Mouse (Mus musculus) cortical plate, adult 2 months (tissue): ENCODE data around the gene March10. TPM values are rescaled to one million over a fixed set of nuclear protein-coding genes. Genes with fewer than 3 reads are reported as not detected.

Experiments used
- H3K27ac ChIP-seq: fragments of 200-500 bp; 2 replicates; pipeline ENCODE4 v1.5.1; 2012; ENCODE audit warnings: low read length, control low read depth, inconsistent platforms; ENCODE audit not compliant: insufficient read depth
- H3K4me1 ChIP-seq: fragments of 200-500 bp; 2 replicates; pipeline ENCODE4 v1.6.1; 2011; ENCODE audit warnings: low read length; ENCODE audit not compliant: control insufficient read depth, insufficient read depth
- H3K4me3 ChIP-seq: fragments of 200-500 bp; 2 replicates; pipeline ENCODE4 v1.5.1; 2011; ENCODE audit warnings: mild to moderate bottlenecking, low read length, control low read depth; ENCODE audit not compliant: insufficient read depth
- CTCF ChIP-seq: fragments of 200-500 bp; IDR thresholded peaks from 2 replicates; pipeline ENCODE4 v1.5.1; 2011; ENCODE audit warnings: mild to moderate bottlenecking, control low read depth, low read length; ENCODE audit not compliant: insufficient read depth; ENCODE audit errors: extremely low read depth
- POLR2A ChIP-seq: fragments of 200-500 bp; IDR thresholded peaks from 2 replicates; pipeline ENCODE4 v1.6.1; 2011; ENCODE audit warnings: mild to moderate bottlenecking, low read length, control low read depth; ENCODE audit not compliant: insufficient read depth; ENCODE audit errors: extremely low read depth
- polyA plus RNA-seq: library from polyadenylated mRNA; depleted of rRNA; stranded (reverse); fragments of >200 nt; gene quantifications from 2 replicates; pipeline ENCODE4 v1.2.3, GENCODE M21; 2012

The March10 gene
- polyA plus RNA-seq, 1 experiment: 2.2 TPM

GRCm38 (mm10) chr11:105348495-105348982 lies 108.0 kb downstream of the March10 start:
- no peak overlapping the region for H3K27ac ChIP-seq
- H3K4me3 ChIP-seq: no peak overlapping the region
- TF ChIP-seq POLR2A: no peak
- TF ChIP-seq CTCF: no peak
- no peaks in the 10 kb centered on the region for H3K4me1 ChIP-seq

- H3K27ac ChIP-seq: no peak overlapping the region
These were observed 109.1 kb downstream of the March10 start for GRCm38 (mm10) chr11:105347162-105348161.

GRCm38 (mm10) chr11:105345284-105345683 lies 111.3 kb downstream of the March10 start:
- TF ChIP-seq CTCF (peak; percentile 51), POLR2A (no peak)
- no peak overlapping the region for H3K27ac ChIP-seq
- no peaks in the 10 kb centered on the region for H3K4me1 ChIP-seq
- H3K4me3 ChIP-seq: no peak overlapping the region

More at GRCm38 (mm10) chr11:105347162-105348161, 109.1 kb downstream of the March10 start:
- Histone ChIP-seq H3K4me3 (peak overlapping the region; percentile 24), H3K4me1 (no peaks in the 10 kb centered on the region)
- TF ChIP-seq CTCF (peak; percentile 88), POLR2A (no peak)

GRCm38 (mm10) chr11:105338596-105339390 lies 117.7 kb downstream of the March10 start:
- no peaks in the 10 kb centered on the region for H3K4me1 ChIP-seq
- no peak for TF ChIP-seq CTCF
- TF ChIP-seq POLR2A: no peak
- H3K4me3 ChIP-seq: no peak overlapping the region
- no peak overlapping the region for H3K27ac ChIP-seq

- H3K27ac ChIP-seq: no peak overlapping the region
These were observed 122.5 kb downstream of the March10 start for GRCm38 (mm10) chr11:105333867-105334670.

GRCm38 (mm10) chr11:105332468-105332867 lies 124.1 kb downstream of the March10 start:
- Histone ChIP-seq H3K27ac (no peak overlapping the region), H3K4me1 (no peaks in the 10 kb centered on the region), H3K4me3 (no peak overlapping the region)
- TF ChIP-seq CTCF: peak; percentile 70
- no peak for TF ChIP-seq POLR2A

More at GRCm38 (mm10) chr11:105333867-105334670, 122.5 kb downstream of the March10 start:
- H3K4me3 ChIP-seq: no peak overlapping the region
- TF ChIP-seq CTCF: no peak
- TF ChIP-seq POLR2A: no peak
- H3K4me1 ChIP-seq: no peaks in the 10 kb centered on the region

GRCm38 (mm10) chr11:105331732-105332131 lies 124.8 kb downstream of the March10 start:
- Histone ChIP-seq H3K27ac (no peak overlapping the region), H3K4me1 (no peaks in the 10 kb centered on the region), H3K4me3 (no peak overlapping the region)
- TF ChIP-seq POLR2A: no peak
- no peak for TF ChIP-seq CTCF

- TF ChIP-seq CTCF (no peak), POLR2A (no peak)
- H3K4me3 ChIP-seq: no peak overlapping the region
- H3K27ac ChIP-seq: no peak overlapping the region
- H3K4me1 ChIP-seq: no peaks in the 10 kb centered on the region
These were observed 125.4 kb downstream of the March10 start for GRCm38 (mm10) chr11:105331129-105331528.
